Mouse (Mus musculus) bone marrow macrophage, adult 2 months (primary cell): Measurements from ENCODE around the gene Parp12.

Source experiments
- CTCF ChIP-seq: IDR thresholded peaks from 2 replicates; pipeline ENCODE4 v1.5.1; 2012; ENCODE audit warnings: low read depth, mild to moderate bottlenecking, low read length, moderate library complexity
- POLR2A ChIP-seq: IDR thresholded peaks from 2 replicates; pipeline ENCODE4 v1.6.1; 2012; ENCODE audit warnings: mild to moderate bottlenecking, low read depth, low read length, borderline replicate concordance

GRCm38 (mm10) chr6:39112701-39113100, 5.4 kb downstream of the Parp12 start:
- TF ChIP-seq CTCF (no peak), POLR2A (no peak)
